Mouse (Mus musculus): ENCODE measurements around the gene Unc93a.
"Not testable (repeated sequence)": the region's sequence is repeated elsewhere in the genome, so short reads cannot be mapped to it uniquely, and the experiment has no call there.

Gene Unc93a

DNA sequence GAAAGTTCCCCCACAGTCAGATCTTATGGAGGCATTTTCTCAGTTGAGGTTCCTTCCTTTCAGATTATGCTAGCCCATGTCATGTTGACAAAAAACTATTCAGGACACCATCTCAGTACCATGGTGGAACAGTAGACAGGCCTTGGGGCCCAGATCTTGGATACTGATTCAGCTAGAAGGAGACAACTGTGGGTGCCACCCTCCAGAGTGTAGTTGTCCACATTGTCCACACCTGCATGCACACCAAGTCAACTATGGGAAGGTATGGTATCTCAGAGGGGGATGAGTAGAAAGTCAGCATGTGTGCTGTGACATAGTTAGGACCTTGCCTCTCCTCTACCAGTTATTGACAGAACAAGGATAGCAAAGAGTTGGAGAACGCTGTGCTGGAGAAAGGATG is 40.1 kb downstream of the Unc93a start:
- in situ Hi-C loops (cut with MboI, MseI), result not testable (repeated sequence)

DNA sequence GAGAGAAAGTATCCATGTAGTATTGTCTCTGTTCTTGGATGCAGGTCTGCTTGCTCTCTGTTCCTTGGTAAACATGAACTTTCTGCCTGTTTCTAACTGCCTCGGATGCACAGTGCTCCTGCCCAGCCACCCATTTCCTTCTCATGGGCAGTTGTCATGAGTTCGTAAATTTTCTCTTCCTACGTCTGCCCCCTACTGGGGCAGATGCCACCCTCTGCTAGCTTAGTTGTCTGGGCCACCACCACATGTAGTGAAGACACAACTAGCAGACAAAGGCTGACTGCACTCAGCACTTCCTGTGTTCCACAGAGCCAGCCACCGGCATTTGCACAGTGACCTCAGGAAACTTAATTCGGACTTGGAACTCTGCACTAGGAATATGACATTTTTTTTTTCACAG is 62.4 kb downstream of the Unc93a start:
- in situ Hi-C loops (cut with MboI, MseI), result not testable (repeated sequence)

DNA sequence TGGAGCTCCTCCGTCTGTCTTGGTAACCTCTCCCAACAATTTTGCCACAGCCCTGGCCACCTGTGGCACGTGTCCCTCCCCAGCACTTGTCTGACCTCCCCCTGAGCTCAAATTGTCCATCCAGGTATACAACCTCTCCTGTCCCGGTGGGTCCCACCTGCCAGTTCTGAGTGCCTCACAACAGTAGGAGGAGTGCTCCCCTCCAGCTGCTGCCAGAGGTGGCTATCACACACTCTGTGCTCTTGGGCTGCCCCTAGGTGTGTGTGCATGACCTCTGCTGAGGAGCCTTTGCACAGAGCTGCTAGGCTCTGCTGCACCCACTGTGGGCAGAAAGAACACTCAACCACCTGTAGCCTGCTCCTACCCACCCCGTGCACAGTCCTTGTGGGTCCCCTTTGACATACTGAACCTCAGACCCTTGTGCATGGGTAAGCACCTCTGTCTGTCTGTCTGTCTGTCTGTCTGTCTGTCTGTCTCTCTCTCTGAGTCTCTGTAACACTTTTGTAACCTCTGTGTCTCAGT is 63.7 kb downstream of the Unc93a start:
- in situ Hi-C loops (cut with MboI, MseI), result not testable (repeated sequence)

DNA sequence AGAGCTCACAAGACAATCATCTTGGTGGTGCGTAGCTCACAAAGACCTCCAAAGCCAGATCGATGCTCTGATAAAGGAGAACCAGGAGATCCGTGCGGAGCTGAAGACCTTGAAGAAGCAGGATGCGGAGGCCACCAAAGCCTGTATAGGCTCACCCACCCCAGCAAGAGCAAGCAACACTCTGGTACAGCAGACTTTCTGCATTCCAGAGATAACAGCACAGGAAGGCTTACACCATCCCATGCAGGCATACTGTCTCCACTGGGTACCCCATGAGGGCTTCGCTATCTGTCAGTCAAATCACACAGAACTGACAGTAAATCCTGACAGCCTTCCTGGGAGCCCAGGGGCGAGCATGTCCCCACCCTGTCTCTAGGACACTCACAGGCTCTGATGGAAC is 68.7 kb downstream of the Unc93a start:
- in situ Hi-C loops (cut with MboI, MseI), result loop anchor here (5.0 kb wide), 1 partner anchor 289 kb away; the partner anchor contains the start of gene Tcp10c

DNA sequence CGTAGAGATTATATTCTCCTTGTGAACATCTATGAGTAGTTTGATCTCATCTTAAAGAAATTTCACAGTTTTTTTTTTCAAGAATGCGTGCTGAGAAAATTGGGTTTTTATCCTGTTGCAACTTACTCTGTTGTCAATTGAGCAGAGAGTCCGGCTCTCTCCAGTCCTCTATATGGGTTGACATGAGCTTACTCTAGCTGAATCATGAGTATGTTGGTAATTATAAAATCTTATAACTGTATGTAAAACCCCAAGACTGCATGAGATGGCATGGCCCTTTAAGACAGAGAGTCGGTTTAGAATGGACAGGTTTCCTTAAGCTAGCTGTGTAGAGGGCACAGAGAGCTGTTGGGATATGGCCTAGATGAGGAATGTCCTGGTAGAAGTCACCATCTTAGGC is 70.8 kb downstream of the Unc93a start, which contains the start of gene Tcp10b:
Gene Tcp10b, plus strand, starts transcription at position 301 of the 400 bp plus-strand sequence.
- in situ Hi-C loops (cut with MboI, MseI), result loop anchor here (5.0 kb wide), 1 partner anchor 291 kb away; the partner anchor contains the start of gene Tcp10c
